ENCODE assay signal across 11 mouse cellular contexts in genomic region chr17:29731266-29731952, GRCm38 (mm10). TPM values are rescaled to one million over a fixed set of nuclear protein-coding genes. Genes with fewer than 3 reads are reported as not detected.
DNase-seq lines count a peak whose midpoint lies in the region; ATAC-seq lines count a peak whose summit lies in the region.
"Had no signal": no experiment of that assay in that cellular context is flagged by ENCODE, and none has a peak within 500 bp of the region (broad histone marks: within the 10 kb centered on the region; RNA-seq: fewer than 3 reads in every experiment).

No protein-coding gene starts in this region.

- no peak overlapping the region for H3K4me2 ChIP-seq in forebrain, embryonic 15.5 days (replicated peaks)
- no peak overlapping the region for H3K4me2 ChIP-seq in midbrain, embryonic 11.5 days
- H3K4me2 ChIP-seq: embryonic facial prominence, embryonic 12.5 days; lung, embryonic 15.5 days had no signal

- no peaks in the 10 kb centered on the region for H3K9me3 ChIP-seq in forebrain, embryonic 15.5 days
- H3K9me3 ChIP-seq in midbrain, embryonic 11.5 days (ENCODE audit: control insufficient read depth, low read length) = no peaks in the 10 kb centered on the region
- H3K9me3 ChIP-seq: embryonic facial prominence, embryonic 12.5 days; lung, embryonic 15.5 days had no signal

- DNase-seq in cerebellum, postnatal 10 days = peak; percentile 60 to 68
- peak; percentile 68 for DNase-seq in MN1 (ENCODE audit: low spot score)
- no peak for DNase-seq in midbrain, embryonic 11.5 days (ENCODE audit: low spot score, missing footprints)
- DNase-seq in left cerebral cortex, adult 8-10 months (ENCODE audit: low spot score in 2 of 2) = no peak
- no peak for DNase-seq in embryo, embryonic 9.5 days (ENCODE audit: extremely low spot score)
- DNase-seq in right cerebral cortex, adult 2 months (ENCODE audit: low spot score in 2 of 2) = no peak

- no peaks in the 10 kb centered on the region for H3K36me3 ChIP-seq in forebrain, embryonic 15.5 days
- no peaks in the 10 kb centered on the region for H3K36me3 ChIP-seq in midbrain, embryonic 11.5 days (ENCODE audit: control insufficient read depth, insufficient read depth, low read length)
- H3K36me3 ChIP-seq: embryonic facial prominence, embryonic 12.5 days; lung, embryonic 15.5 days had no signal

- no peak for ATAC-seq in cerebellum, adult (ENCODE audit: insufficient number of reproducible peaks, low FRiP score, low TSS enrichment)
- peak; percentile 9; the same call in 1 of the 2 replicates for ATAC-seq in forebrain, embryonic 15.5 days (replicated peaks)
- peak; percentile 49; the same call in 1 of the 2 replicates for ATAC-seq in midbrain, embryonic 11.5 days (ENCODE audit: low FRiP score)
- ATAC-seq: intestine, embryonic 16.5 days had no signal

- no peaks in the 10 kb centered on the region for H3K27me3 ChIP-seq in forebrain, embryonic 15.5 days
- no peaks in the 10 kb centered on the region for H3K27me3 ChIP-seq in midbrain, embryonic 11.5 days (ENCODE audit: control insufficient read depth, insufficient read depth, low read length)
- H3K27me3 ChIP-seq: embryonic facial prominence, embryonic 12.5 days; lung, embryonic 15.5 days had no signal

- no peak overlapping the region for H3K4me3 ChIP-seq in forebrain, embryonic 15.5 days
- H3K4me3 ChIP-seq in midbrain, embryonic 11.5 days (ENCODE audit: low read depth, low read length) = no peak overlapping the region
- H3K4me3 ChIP-seq: embryonic facial prominence, embryonic 12.5 days; lung, embryonic 15.5 days had no signal

- peaks cover 35% of the 10 kb centered on the region for H3K4me1 ChIP-seq in forebrain, embryonic 15.5 days
- H3K4me1 ChIP-seq in midbrain, embryonic 11.5 days (ENCODE audit: control insufficient read depth, insufficient read depth, low read length) = peaks cover 27% of the 10 kb centered on the region

- 38% methylated on average over 12 of the region's 12 CpGs for WGBS in forebrain, embryonic 15.5 days
- WGBS in midbrain, embryonic 11.5 days = 43% methylated on average over 12 of the region's 12 CpGs

- H3K9ac ChIP-seq in forebrain, embryonic 15.5 days (replicated peaks) = no peak overlapping the region
- H3K9ac ChIP-seq in midbrain, embryonic 11.5 days (ENCODE audit: low read length) = peak overlapping the region; percentile 40; the same call in 1 of the 2 replicates
- H3K9ac ChIP-seq: embryonic facial prominence, embryonic 12.5 days; lung, embryonic 15.5 days had no signal

- peak overlapping the region; percentile 92 for H3K27ac ChIP-seq in forebrain, embryonic 15.5 days (replicated peaks)
- peak overlapping the region; percentile 85 for H3K27ac ChIP-seq in midbrain, embryonic 11.5 days (ENCODE audit: low read depth, low read length)

RNA-seq across cellular contexts. Expression of gene Ccdc167, which starts 14.6 kb away (rescaled TPM):
- polyA plus RNA-seq in forebrain, embryonic 15.5 days (2015; fragmentation: Nextera tagmentation; extraction: Ambion mirVana) = 12.4 and 12.9 TPM in 2 replicates
- 13.5 and 17.0 TPM in 2 replicates for polyA plus RNA-seq in midbrain, embryonic 11.5 days (2014; fragmentation: Nextera tagmentation; extraction: Ambion mirVana)
- 10 to 100 TPM; 14.7 to 20.3 (median 17.4) TPM for total RNA-seq in left cerebral cortex, adult 8-10 months (2022)

Comparison
In these comparisons a context has a peak if more than half of its experiments do, and no peak if none do; other contexts are left out.
1. DNase-seq: peak in cerebellum, postnatal 10 days (2 of 2) and MN1 (single experiment); none in midbrain, embryonic 11.5 days (single experiment), left cerebral cortex, adult 8-10 months (0 of 2), embryo, embryonic 9.5 days (single experiment) and right cerebral cortex, adult 2 months (0 of 2).